Mouse (Mus musculus): ENCODE data around the gene Acin1.
A peak's percentile ranks its signal among the peaks of the same experiment; 100 is the strongest.
"Not testable (repeated sequence)": the region's sequence is repeated elsewhere in the genome, so short reads cannot be mapped to it uniquely, and the experiment has no call there.

Gene Acin1

GRCm38 (mm10) chr14:54643011-54643410 lies 43.7 kb downstream of the Acin1 start:
- no peak for DNase-seq (ENCODE audit: low read depth, low spot score)

GRCm38 (mm10) chr14:54642224-54642944 lies 44.3 kb downstream of the Acin1 start:
- DNase-seq (ENCODE audit: low read depth, low spot score) = no peak

- DNase-seq (ENCODE audit: low read depth, low spot score) = peak; percentile 75
These were observed 45.3 kb downstream of the Acin1 start, which contains the start of gene Cdh24 for GRCm38 (mm10) chr14:54641305-54641969. Gene Cdh24, minus strand, starts transcription at chr14:54641364.

- no peak for DNase-seq (ENCODE audit: low read depth, low spot score)
These were observed 45.8 kb downstream of the Acin1 start, which contains the start of gene Gm17606 for GRCm38 (mm10) chr14:54640946-54641304. Gene Gm17606, plus strand, starts transcription at chr14:54640952.

GRCm38 (mm10) chr14:54640121-54640520 lies 46.6 kb downstream of the Acin1 start:
- DNase-seq (ENCODE audit: low read depth, low spot score) = no peak

GRCm38 (mm10) chr14:54638210-54638609 lies 48.5 kb downstream of the Acin1 start:
- DNase-seq (ENCODE audit: low read depth, low spot score) = no peak

- DNase-seq (ENCODE audit: low read depth, low spot score) = no peak
These were observed 49.8 kb downstream of the Acin1 start for GRCm38 (mm10) chr14:54636954-54637353.

- DNase-seq (ENCODE audit: low read depth, low spot score) = no peak
These were observed 52.5 kb downstream of the Acin1 start for GRCm38 (mm10) chr14:54634182-54634581.

GRCm38 (mm10) chr14:54632252-54632651 lies 54.5 kb downstream of the Acin1 start:
- DNase-seq (ENCODE audit: low read depth, low spot score) = no peak

- DNase-seq (ENCODE audit: low read depth, low spot score) = no peak
These were observed 55.5 kb downstream of the Acin1 start for GRCm38 (mm10) chr14:54631240-54631599.

- DNase-seq (ENCODE audit: low read depth, low spot score) = no peak
These were observed 56.0 kb downstream of the Acin1 start for GRCm38 (mm10) chr14:54630583-54631239.

- DNase-seq (ENCODE audit: low read depth, low spot score) = no peak
These were observed 56.9 kb downstream of the Acin1 start for GRCm38 (mm10) chr14:54629797-54630196.

GRCm38 (mm10) chr14:54628103-54628502 lies 58.6 kb downstream of the Acin1 start:
- no peak for DNase-seq (ENCODE audit: low read depth, low spot score)

- no peak for DNase-seq (ENCODE audit: low read depth, low spot score)
These were observed 61.8 kb downstream of the Acin1 start for GRCm38 (mm10) chr14:54624976-54625375.

GRCm38 (mm10) chr14:54623334-54623733 lies 63.4 kb downstream of the Acin1 start:
- no peak for DNase-seq (ENCODE audit: low read depth, low spot score)

GRCm38 (mm10) chr14:54621133-54621532 lies 65.6 kb downstream of the Acin1 start, which contains the start of gene Psmb11:
Gene Psmb11, plus strand, starts transcription at chr14:54621433.
- no peak for DNase-seq (ENCODE audit: low read depth, low spot score)

- peak; percentile 86 for DNase-seq (ENCODE audit: low read depth, low spot score)
These were observed 68.8 kb downstream of the Acin1 start, which contains the start of gene Psmb5 for GRCm38 (mm10) chr14:54617897-54618365. Gene Psmb5, minus strand, starts transcription at chr14:54618022.

- DNase-seq (ENCODE audit: low read depth, low spot score) = no peak
These were observed 69.4 kb downstream of the Acin1 start for GRCm38 (mm10) chr14:54617152-54617896.

- DNase-seq (ENCODE audit: low read depth, low spot score) = no peak
These were observed 70.4 kb downstream of the Acin1 start for GRCm38 (mm10) chr14:54616226-54616825.

- not testable (repeated sequence) for DNase-seq (ENCODE audit: low read depth, low spot score)
These were observed 72.6 kb downstream of the Acin1 start for GRCm38 (mm10) chr14:54614130-54614529.

- DNase-seq (ENCODE audit: low read depth, low spot score) = no peak
These were observed 76.1 kb downstream of the Acin1 start for GRCm38 (mm10) chr14:54610648-54611047.

All from brain, embryonic 18.5 days (tissue).